Mouse (Mus musculus): ENCODE measurements at regions not wholly inside any gene's neighbourhood (a gene's known extent, or its start where the extent isn't known, plus 50 kb on each side); places are given as distances from the start of the nearest gene placed in this dataset.

DNA sequence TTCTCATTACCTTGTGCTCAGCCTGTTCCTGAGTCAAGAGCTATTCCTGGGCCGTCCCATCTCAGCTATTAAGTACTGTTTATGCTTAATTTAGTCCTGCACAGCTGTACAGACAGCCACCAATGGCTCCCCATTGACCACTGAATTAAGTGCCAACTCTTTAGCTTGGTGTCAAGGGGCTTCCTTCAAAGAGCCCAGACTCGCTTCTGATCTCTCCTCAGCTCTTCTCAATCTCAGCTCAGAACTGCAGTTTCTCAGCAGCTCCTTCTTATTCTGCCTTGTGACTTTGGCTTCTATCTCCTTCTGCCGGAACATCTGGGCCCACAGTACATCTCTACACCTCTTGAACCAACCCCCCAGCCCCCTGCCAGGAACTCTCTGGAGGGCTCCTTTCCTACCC is 290.0 kb upstream of the Gm10131 start:
- H3K27ac ChIP-seq (ENCODE audit: low read depth, low read length), result no peak overlapping the region
- H3K4me3 ChIP-seq (ENCODE audit: low read depth, low read length), result no peak overlapping the region
- ATAC-seq (ENCODE audit: low FRiP score) (no peak), DNase-seq (ENCODE audit: low spot score) (peak; percentile 33)
- H3K27me3 ChIP-seq (ENCODE audit: insufficient read depth, low read length), result no peaks in the 10 kb centered on the region
- no peak overlapping the region for H3K4me2 ChIP-seq (ENCODE audit: low read depth, low read length, poor library complexity, severe bottlenecking)
- H3K4me1 ChIP-seq (ENCODE audit: insufficient read depth, low read length), result peaks cover 7% of the 10 kb centered on the region; the same call in 1 of the 2 replicates
- WGBS, result 74% methylated on average over 3 of the region's 3 CpGs
- H3K9me3 ChIP-seq (ENCODE audit: low read length), result no peaks in the 10 kb centered on the region
- H3K9ac ChIP-seq (replicated peaks; ENCODE audit: low read length, poor library complexity, severe bottlenecking), result no peak overlapping the region
- H3K36me3 ChIP-seq (ENCODE audit: insufficient read depth, low read length), result no peaks in the 10 kb centered on the region
- TF ChIP-seq CTCF (IDR thresholded peaks at IDR 0.05), result no peak

DNA sequence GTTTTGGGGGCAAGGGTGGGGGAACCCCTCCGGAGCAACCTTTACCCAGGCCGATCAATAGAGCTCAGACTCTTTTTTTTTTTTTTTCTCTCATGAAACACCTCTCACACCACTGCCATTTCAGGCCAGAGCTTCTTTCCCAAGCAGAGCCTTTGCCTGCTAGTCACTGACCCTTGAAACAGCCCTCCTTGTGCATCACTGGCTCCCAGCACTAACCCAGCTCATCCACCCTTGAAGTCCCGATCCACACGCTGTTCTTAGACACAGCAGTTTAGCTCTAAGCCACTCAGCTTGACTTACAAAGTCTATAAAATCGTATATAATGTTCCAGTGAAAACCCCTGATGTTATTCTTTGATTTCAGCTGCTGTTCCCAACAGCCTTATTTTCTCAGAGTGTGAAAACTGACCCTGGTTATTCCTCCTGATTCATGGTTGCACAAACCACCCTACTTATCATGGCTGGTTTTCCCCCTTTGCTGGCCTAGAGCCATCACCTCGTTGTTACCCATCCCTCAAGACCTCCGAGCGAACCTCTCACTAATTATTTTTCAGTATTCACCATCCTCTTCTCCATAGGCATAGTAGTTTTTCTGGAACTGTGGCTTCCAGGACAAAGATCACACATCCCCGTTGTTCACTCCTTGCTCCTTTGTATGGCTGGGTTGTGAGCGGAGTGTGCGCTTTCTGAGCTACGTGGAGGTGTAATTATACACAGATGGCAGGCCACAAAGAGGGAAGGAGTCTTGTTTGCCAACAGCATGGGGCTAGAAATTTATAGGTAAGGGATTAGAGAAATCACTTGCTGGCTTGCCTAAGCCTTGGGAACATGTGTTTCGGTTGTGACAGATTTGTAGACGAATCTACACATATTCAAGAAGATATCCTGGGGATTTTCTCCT is 287.6 kb upstream of the Gm10131 start:
- DNase-seq (ENCODE audit: low spot score), result no peak
- Histone ChIP-seq H3K27me3 (ENCODE audit: insufficient read depth, low read length) (no peaks in the 10 kb centered on the region), H3K4me1 (ENCODE audit: insufficient read depth, low read length) (peaks cover 7% of the 10 kb centered on the region; the same call in 1 of the 2 replicates), H3K9ac (replicated peaks; ENCODE audit: low read length, poor library complexity, severe bottlenecking) (no peak overlapping the region), H3K4me3 (ENCODE audit: low read depth, low read length) (no peak overlapping the region), H3K27ac (ENCODE audit: low read depth, low read length) (peak overlapping the region; percentile 78), H3K36me3 (ENCODE audit: insufficient read depth, low read length) (no peaks in the 10 kb centered on the region), H3K9me3 (ENCODE audit: low read length) (no peaks in the 10 kb centered on the region), H3K4me2 (ENCODE audit: low read depth, low read length, poor library complexity, severe bottlenecking) (no peak overlapping the region)
- 41% methylated on average over 14 of the region's 14 CpGs for WGBS
- TF ChIP-seq CTCF (IDR thresholded peaks at IDR 0.05), result no peak
- no peak for ATAC-seq (ENCODE audit: low FRiP score)

DNA sequence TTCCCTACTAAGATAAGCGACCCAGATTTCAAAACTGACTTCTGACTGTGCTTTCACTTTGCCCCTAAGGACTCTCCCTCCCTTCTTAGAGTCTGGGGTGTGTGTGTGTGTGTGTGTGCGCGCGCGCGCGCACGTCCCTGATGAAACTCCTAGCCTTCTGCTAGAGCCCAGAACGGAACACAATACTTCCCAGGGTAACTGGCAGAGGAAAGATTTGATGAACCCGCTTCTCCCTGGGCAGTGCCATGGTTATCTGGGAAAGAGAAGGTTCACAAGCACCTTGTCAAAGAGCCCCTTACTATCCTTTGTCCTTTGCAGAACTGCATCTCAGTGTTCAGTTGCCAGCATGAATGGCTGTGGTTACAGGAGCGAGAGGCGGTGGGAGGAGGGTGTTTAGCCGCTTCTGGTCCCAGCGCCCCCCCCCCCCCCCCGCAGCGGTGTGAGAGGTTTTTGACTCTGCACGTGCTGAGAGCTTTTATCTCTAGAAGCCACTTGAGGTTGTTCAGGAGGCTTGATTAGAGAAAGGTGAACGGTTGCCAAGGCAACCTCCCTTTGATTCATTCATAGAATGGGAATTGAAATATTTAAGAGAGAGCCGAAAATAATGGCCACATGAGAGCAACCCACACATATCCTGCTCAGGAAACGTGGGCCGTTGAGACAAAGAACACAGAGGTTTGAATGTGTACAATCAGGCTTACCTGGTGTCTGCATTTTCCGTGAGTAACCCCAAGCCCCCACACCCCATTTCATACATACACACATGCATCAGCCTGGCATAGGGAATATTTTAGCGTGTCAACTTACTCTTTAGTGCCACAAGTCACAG is 286.3 kb upstream of the Gm10131 start:
- no peaks in the 10 kb centered on the region for H3K9me3 ChIP-seq (ENCODE audit: low read length)
- H3K9ac ChIP-seq (replicated peaks; ENCODE audit: low read length, poor library complexity, severe bottlenecking), result 0 out of 2 replicates have a peak overlapping the region, but pooled peaks have one; percentile 24
- peaks cover 7% of the 10 kb centered on the region for H3K4me1 ChIP-seq (ENCODE audit: insufficient read depth, low read length)
- H3K27me3 ChIP-seq (ENCODE audit: insufficient read depth, low read length), result no peaks in the 10 kb centered on the region
- H3K4me2 ChIP-seq (ENCODE audit: low read depth, low read length, poor library complexity, severe bottlenecking), result peak overlapping the region; percentile 33
- DNase-seq (ENCODE audit: low spot score) (peak; percentile 82), ATAC-seq (ENCODE audit: low FRiP score) (peak; percentile 73)
- 21% methylated on average over 23 of the region's 23 CpGs for WGBS
- no peak overlapping the region for H3K4me3 ChIP-seq (ENCODE audit: low read depth, low read length)
- peak overlapping the region; percentile 78 for H3K27ac ChIP-seq (ENCODE audit: low read depth, low read length)
- no peak for TF ChIP-seq CTCF (IDR thresholded peaks at IDR 0.05)
- H3K36me3 ChIP-seq (ENCODE audit: insufficient read depth, low read length), result no peaks in the 10 kb centered on the region

DNA sequence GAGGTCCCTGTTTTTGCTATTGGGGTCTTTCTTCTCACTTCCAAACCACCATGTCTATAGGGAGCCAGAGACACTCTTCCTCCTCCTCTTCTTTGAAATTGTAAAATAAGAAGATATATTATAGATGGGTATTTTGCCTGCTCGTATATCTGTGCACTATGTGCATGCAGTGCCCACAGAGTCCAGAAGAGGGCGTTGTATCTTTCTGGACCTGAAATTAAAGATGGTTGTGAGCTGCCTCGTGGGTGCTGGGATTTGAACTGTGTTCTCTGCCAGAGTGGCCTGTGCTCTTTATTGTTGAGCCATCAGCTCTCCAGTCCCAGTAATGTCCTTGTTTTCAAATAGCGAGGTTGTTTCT is 285.7 kb upstream of the Gm10131 start:
- H3K27ac ChIP-seq (ENCODE audit: low read depth, low read length), result peak overlapping the region; percentile 78
- H3K9ac ChIP-seq (replicated peaks; ENCODE audit: low read length, poor library complexity, severe bottlenecking), result no peak overlapping the region
- H3K9me3 ChIP-seq (ENCODE audit: low read length), result no peaks in the 10 kb centered on the region
- 47% methylated on average over 4 of the region's 4 CpGs for WGBS
- peaks cover 12% of the 10 kb centered on the region for H3K4me1 ChIP-seq (ENCODE audit: insufficient read depth, low read length)
- no peaks in the 10 kb centered on the region for H3K36me3 ChIP-seq (ENCODE audit: insufficient read depth, low read length)
- DNase-seq (ENCODE audit: low spot score) (no peak), ATAC-seq (ENCODE audit: low FRiP score) (no peak)
- H3K4me3 ChIP-seq (ENCODE audit: low read depth, low read length), result no peak overlapping the region
- no peaks in the 10 kb centered on the region for H3K27me3 ChIP-seq (ENCODE audit: insufficient read depth, low read length)
- peak; percentile 68 for TF ChIP-seq CTCF (IDR thresholded peaks at IDR 0.05)
- H3K4me2 ChIP-seq (ENCODE audit: low read depth, low read length, poor library complexity, severe bottlenecking), result peak overlapping the region; percentile 33

DNA sequence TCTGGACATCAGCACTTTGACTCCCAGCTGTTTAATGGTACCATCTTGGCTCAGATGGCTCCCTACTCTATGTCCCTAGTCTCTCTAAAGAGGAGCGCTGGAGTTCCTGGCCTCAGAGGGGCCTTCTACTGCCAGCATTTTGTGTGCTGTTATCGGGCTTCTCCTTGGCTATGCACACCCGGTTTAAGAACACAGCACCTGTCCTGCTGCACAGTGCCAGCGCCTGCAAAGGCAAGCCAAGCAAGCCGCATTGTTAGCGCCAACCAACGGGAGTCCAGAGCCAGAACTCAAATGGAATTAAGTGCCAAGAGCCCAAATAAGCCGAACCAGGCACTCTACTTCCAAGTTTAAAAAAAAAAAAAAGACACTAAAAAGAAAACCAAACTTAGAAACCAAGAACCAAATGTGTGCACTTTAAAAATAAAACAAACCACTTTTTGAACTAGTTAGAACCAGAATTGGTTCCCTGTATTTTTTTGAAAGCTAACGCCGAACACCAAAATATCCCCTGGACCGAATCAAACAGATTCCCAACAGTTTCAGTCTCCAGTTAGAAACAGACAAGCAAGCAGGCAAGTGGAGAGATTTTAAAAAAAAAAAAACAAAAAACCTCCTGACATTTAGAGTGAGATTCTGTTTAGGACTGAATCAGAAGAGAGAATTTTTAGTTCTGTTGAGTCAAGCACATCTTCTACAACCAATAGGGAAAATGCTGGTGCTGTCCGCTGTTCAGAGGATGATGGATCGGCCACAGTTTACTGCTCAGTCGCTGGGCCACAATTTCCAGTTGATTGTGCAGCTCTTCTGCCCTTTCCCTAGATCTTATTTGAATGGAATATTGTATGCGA is 281.7 kb upstream of the Gm10131 start:
- no peak overlapping the region for H3K4me2 ChIP-seq (ENCODE audit: low read depth, low read length, poor library complexity, severe bottlenecking)
- H3K9me3 ChIP-seq (ENCODE audit: low read length), result no peaks in the 10 kb centered on the region
- H3K4me1 ChIP-seq (ENCODE audit: insufficient read depth, low read length), result peaks cover 16% of the 10 kb centered on the region
- ATAC-seq (ENCODE audit: low FRiP score), result no peak
- H3K4me3 ChIP-seq (ENCODE audit: low read depth, low read length), result no peak overlapping the region
- H3K9ac ChIP-seq (replicated peaks; ENCODE audit: low read length, poor library complexity, severe bottlenecking), result no peak overlapping the region
- no peaks in the 10 kb centered on the region for H3K27me3 ChIP-seq (ENCODE audit: insufficient read depth, low read length)
- peak; percentile 27 for DNase-seq (ENCODE audit: low spot score)
- 73% methylated on average over 15 of the region's 15 CpGs for WGBS
- no peak for TF ChIP-seq CTCF (IDR thresholded peaks at IDR 0.05)
- H3K36me3 ChIP-seq (ENCODE audit: insufficient read depth, low read length), result no peaks in the 10 kb centered on the region
- H3K27ac ChIP-seq (ENCODE audit: low read depth, low read length), result peak overlapping the region; percentile 57
